9 mouse cellular contexts compared by ENCODE assay signal in the genomic region with DNA sequence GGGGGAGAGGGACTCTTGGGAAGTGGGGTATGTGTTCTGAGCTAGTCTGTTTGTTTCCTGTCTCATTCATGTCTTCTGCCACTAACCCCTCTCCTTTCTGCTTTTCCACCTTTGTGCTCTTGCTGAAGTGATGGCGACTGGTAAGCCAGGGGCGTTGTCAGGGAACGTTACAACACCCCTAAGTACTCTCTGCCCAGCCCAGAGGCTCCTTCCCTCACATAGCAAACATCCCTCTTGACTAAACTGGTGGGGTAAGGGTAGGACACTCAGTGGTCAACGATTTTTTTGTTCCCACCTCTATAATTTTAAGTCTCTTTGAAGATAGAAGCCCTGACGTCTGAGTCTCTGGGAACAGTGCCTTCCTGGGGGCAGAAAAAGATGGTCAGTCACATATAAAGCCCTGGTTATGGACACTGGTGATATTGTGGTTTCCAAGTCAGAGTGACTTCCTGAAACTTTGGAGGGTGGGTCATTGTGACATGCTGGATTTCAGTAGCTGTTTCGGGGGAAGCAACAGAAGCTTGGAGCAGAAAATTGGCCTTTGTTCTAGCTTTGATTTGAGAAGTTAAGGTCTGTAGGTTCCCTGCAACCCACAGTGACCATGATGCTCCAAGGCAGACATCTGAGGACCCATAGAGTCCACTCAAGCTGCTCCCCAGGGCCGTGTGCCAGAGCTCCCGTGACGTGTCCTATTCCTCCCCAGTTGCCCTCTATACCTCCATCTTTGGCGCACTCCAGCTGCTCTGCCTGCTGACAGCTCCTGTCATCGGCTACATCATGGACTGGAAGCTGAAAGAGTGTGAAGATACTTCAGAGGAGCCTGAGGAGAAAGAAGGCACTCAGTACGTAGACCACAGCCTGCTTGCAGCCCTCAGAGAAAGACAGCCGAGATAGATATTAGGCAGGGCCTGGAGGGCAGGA. TPM values are rescaled to one million over a fixed set of nuclear protein-coding genes. Genes with fewer than 3 reads are reported as not detected.
DNase-seq lines count a peak whose midpoint lies in the region; ATAC-seq and TF ChIP-seq lines count a peak whose summit lies in the region.
"Had no signal": no experiment of that assay in that cellular context is flagged by ENCODE, and none has a peak within 500 bp of the region (broad histone marks: within the 10 kb centered on the region; RNA-seq: fewer than 3 reads in every experiment).

No protein-coding gene starts in this region.

- no peak overlapping the region for H3K4me2 ChIP-seq in liver, embryonic 16.5 days (ENCODE audit: low read depth, low read length)
- no peak overlapping the region for H3K4me2 ChIP-seq in liver, embryonic 12.5 days
- H3K4me2 ChIP-seq: neural tube, embryonic 13.5 days had no signal

- peaks cover 13% of the 10 kb centered on the region for H3K4me1 ChIP-seq in liver, embryonic 16.5 days (ENCODE audit: control insufficient read depth, low read depth, low read length)
- peaks cover 52% of the 10 kb centered on the region for H3K4me1 ChIP-seq in liver, embryonic 12.5 days
- H3K4me1 ChIP-seq in small intestine, adult 2 months (ENCODE audit: control insufficient read depth, insufficient read depth, insufficient read length, low read length): peaks cover 67% of the 10 kb centered on the region

- peak; percentile 62 to 66 for DNase-seq in cerebellum, postnatal 14 days
- DNase-seq in heart, postnatal 4 days: peak; percentile 61
- no peak for DNase-seq in embryo, embryonic 10.5 days (ENCODE audit: low spot score)

- ATAC-seq in liver, embryonic 16.5 days (ENCODE audit: low read depth): no peak
- no peak for ATAC-seq in liver, embryonic 12.5 days
- ATAC-seq in activated CD4-positive, CD25-positive, alpha-beta regulatory T cell, adult 4 months: no peak

- TF ChIP-seq POLR2A in small intestine, adult 2 months (IDR thresholded peaks at IDR 0.05; ENCODE audit: low read depth, low read length): no peak; the same call in 1 of the 2 replicates

- 60% methylated on average over 13 of the region's 13 CpGs for WGBS in liver, embryonic 16.5 days (ENCODE audit: insufficient replicate concordance)
- WGBS in liver, embryonic 12.5 days (ENCODE audit: insufficient replicate concordance): 63% methylated on average over 13 of the region's 13 CpGs
- 55% methylated on average over 13 of the region's 13 CpGs for WGBS in small intestine, adult 2 months

- no peaks in the 10 kb centered on the region; the same call in 1 of the 2 replicates for H3K36me3 ChIP-seq in liver, embryonic 16.5 days (ENCODE audit: control insufficient read depth, insufficient read depth)
- no peaks in the 10 kb centered on the region for H3K36me3 ChIP-seq in liver, embryonic 12.5 days
- H3K36me3 ChIP-seq in small intestine, adult 2 months (ENCODE audit: control insufficient read depth, insufficient read depth, low read length): peaks cover 81% of the 10 kb centered on the region

- H3K4me3 ChIP-seq in liver, embryonic 16.5 days (ENCODE audit: low read depth, low read length): no peak overlapping the region
- no peak overlapping the region for H3K4me3 ChIP-seq in liver, embryonic 12.5 days
- H3K4me3 ChIP-seq in small intestine, adult 2 months (ENCODE audit: low read depth, low read length): no peak overlapping the region
- H3K4me3 ChIP-seq: neural tube, embryonic 13.5 days had no signal

- H3K9me3 ChIP-seq in liver, embryonic 16.5 days (replicated peaks; ENCODE audit: control insufficient read depth, low read length): no peaks in the 10 kb centered on the region
- no peaks in the 10 kb centered on the region for H3K9me3 ChIP-seq in liver, embryonic 12.5 days (replicated peaks)
- H3K9me3 ChIP-seq: G1E; neural tube, embryonic 13.5 days had no signal

- no peaks in the 10 kb centered on the region for H3K27me3 ChIP-seq in liver, embryonic 16.5 days (ENCODE audit: control insufficient read depth, insufficient read depth, low read depth, low read length)
- no peaks in the 10 kb centered on the region for H3K27me3 ChIP-seq in liver, embryonic 12.5 days (replicated peaks)
- H3K27me3 ChIP-seq in small intestine, adult 2 months (ENCODE audit: control insufficient read depth, insufficient read depth, low read length): no peaks in the 10 kb centered on the region
- H3K27me3 ChIP-seq: neural tube, embryonic 13.5 days had no signal

- H3K9ac ChIP-seq in liver, embryonic 16.5 days (ENCODE audit: low read depth, low read length): no peak overlapping the region
- no peak overlapping the region for H3K9ac ChIP-seq in liver, embryonic 12.5 days
- H3K9ac ChIP-seq: neural tube, embryonic 13.5 days had no signal

- TF ChIP-seq CTCF in small intestine, adult 2 months (IDR thresholded peaks at IDR 0.05; ENCODE audit: extremely low read depth, insufficient read length, insufficient replicate concordance, low read depth, low read length): no peak

- peak overlapping the region; percentile 27; the same call in 1 of the 2 replicates for H3K27ac ChIP-seq in liver, embryonic 16.5 days (ENCODE audit: low read length)
- H3K27ac ChIP-seq in liver, embryonic 12.5 days: no peak overlapping the region
- H3K27ac ChIP-seq in small intestine, adult 2 months (ENCODE audit: insufficient read depth, low read depth, low read length): peak overlapping the region; percentile 81
- H3K27ac ChIP-seq: neural tube, embryonic 13.5 days had no signal

RNA-seq across cellular contexts. Expression of a gene that starts 21.4 kb away (rescaled TPM):
- polyA plus RNA-seq in liver, embryonic 16.5 days (2015; fragmentation: Nextera tagmentation; extraction: Ambion mirVana): 23.8 and 25.4 TPM in 2 replicates
- polyA plus RNA-seq in liver, embryonic 12.5 days (2016; fragmentation: Nextera tagmentation; extraction: Ambion mirVana): 65.7 and 69.3 TPM in 2 replicates
- total RNA-seq in heart, postnatal 4 days (2021): 100 to 1,000 TPM; 150 to 155 TPM
- 88.0 and 185 TPM in 2 replicates for polyA plus RNA-seq in small intestine, adult 2 months (2012; rRNA removed)
- polyA plus RNA-seq in activated CD4-positive, CD25-positive, alpha-beta regulatory T cell, adult 4 months (2017; shearing (Covaris generic)): 10 to 100 TPM; 24.3 to 47.6 TPM

RNA-seq across cellular contexts. Expression of a gene that starts 35.0 kb away (rescaled TPM):
- polyA plus RNA-seq in liver, embryonic 16.5 days (2015; fragmentation: Nextera tagmentation; extraction: Ambion mirVana): 4.4 and 4.5 TPM in 2 replicates
- 5.9 and 6.3 TPM in 2 replicates for polyA plus RNA-seq in liver, embryonic 12.5 days (2016; fragmentation: Nextera tagmentation; extraction: Ambion mirVana)
- total RNA-seq in heart, postnatal 4 days (2021): 10 to 100 TPM in 1 of 2 experiments, 1 to 10 TPM in 1; 8.9 to 10.5 TPM
- 165 and 508 TPM in 2 replicates for polyA plus RNA-seq in small intestine, adult 2 months (2012; rRNA removed)
- polyA plus RNA-seq in activated CD4-positive, CD25-positive, alpha-beta regulatory T cell, adult 4 months (2017; shearing (Covaris generic)): 10 to 100 TPM; 18.3 to 18.7 TPM

RNA-seq across cellular contexts. Expression of a gene that starts 53.2 kb away (rescaled TPM):
- polyA plus RNA-seq in liver, embryonic 16.5 days (2015; fragmentation: Nextera tagmentation; extraction: Ambion mirVana): 2.5 and 3.4 TPM in 2 replicates
- 5.2 TPM in 2 replicates for polyA plus RNA-seq in liver, embryonic 12.5 days (2016; fragmentation: Nextera tagmentation; extraction: Ambion mirVana)
- 10 to 100 TPM; 14.5 to 15.0 TPM for total RNA-seq in heart, postnatal 4 days (2021)
- polyA plus RNA-seq in small intestine, adult 2 months (2012; rRNA removed): 9.4 and 12.3 TPM in 2 replicates
- polyA plus RNA-seq in activated CD4-positive, CD25-positive, alpha-beta regulatory T cell, adult 4 months (2017; shearing (Covaris generic)): under 1 TPM; 0.42 to 0.47 TPM

RNA-seq across cellular contexts. Expression of a gene that starts 56.6 kb away (rescaled TPM):
- polyA plus RNA-seq in liver, embryonic 16.5 days (2015; fragmentation: Nextera tagmentation; extraction: Ambion mirVana): 3.8 and 4.7 TPM in 2 replicates
- 0.89 and 1.2 TPM in 2 replicates for polyA plus RNA-seq in liver, embryonic 12.5 days (2016; fragmentation: Nextera tagmentation; extraction: Ambion mirVana)
- 10 to 100 TPM; 24.5 to 24.7 TPM for total RNA-seq in heart, postnatal 4 days (2021)
- polyA plus RNA-seq in small intestine, adult 2 months (2012; rRNA removed): 8.0 and 15.0 TPM in 2 replicates
- polyA plus RNA-seq in activated CD4-positive, CD25-positive, alpha-beta regulatory T cell, adult 4 months (2017; shearing (Covaris generic)): not detected
